Mouse (Mus musculus): Measurements from ENCODE around the gene Gzme.
A peak's percentile ranks its signal among the peaks of the same experiment; 100 is the strongest.
"Not testable (repeated sequence)": the region's sequence is repeated elsewhere in the genome, so short reads cannot be mapped to it uniquely, and the experiment has no call there.

Gzme gene

DNA sequence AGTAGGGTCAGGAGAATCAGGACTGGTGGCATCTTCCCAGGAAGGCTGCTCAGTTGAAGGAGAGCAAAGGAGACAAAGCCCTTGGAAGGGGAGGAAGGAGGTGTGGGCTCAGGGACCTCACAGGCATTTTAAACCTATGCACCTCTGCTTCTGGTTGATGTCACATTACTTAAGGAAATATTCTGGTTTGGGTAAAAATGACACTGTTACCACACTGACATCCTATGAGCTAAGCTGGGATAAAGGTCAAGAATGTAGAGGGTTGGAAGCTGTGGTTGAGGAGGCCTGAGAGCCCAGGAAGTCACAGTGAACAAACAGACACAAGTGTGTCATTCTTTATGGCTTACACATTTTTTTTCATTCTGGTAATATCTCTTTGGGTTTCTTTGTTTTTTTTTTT, at the start of gene Gzme:
TSS of gene Gzme (minus strand) at position 101 of the 400 bp plus-strand sequence.
- DNase-seq (ENCODE audit: low spot score): no peak

GRCm38 (mm10) chr14:56168009-56168408, 47.6 kb upstream of the Gzme start:
- no peak for DNase-seq (ENCODE audit: low spot score)

GRCm38 (mm10) chr14:56162109-56162508, 41.7 kb upstream of the Gzme start:
- no peak for DNase-seq (ENCODE audit: low spot score)

DNA sequence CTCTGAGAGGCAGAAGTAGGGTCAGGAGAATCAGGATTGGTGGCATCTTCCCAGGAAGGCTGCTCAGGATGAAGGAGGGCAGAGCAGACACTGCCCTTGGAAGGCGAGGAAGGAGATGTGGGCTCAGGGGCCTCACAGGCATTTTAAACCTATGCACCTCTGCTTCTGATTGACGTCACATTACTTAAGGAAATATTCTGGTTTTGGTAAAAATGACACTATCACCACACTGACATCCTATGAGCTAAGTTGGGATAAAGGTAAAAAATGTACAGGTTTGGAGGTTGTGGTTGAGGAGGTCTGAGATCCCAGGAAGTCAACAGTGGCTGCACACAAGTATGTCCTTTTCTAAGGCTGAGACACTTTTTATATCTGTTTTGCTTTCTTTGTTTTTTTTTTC, 39.1 kb upstream of the Gzme start, which contains the start of gene Gzmg:
TSS of gene Gzmg (minus strand) at position 101 of the 400 bp plus-strand sequence.
- DNase-seq (ENCODE audit: low spot score): not testable (repeated sequence)

DNA sequence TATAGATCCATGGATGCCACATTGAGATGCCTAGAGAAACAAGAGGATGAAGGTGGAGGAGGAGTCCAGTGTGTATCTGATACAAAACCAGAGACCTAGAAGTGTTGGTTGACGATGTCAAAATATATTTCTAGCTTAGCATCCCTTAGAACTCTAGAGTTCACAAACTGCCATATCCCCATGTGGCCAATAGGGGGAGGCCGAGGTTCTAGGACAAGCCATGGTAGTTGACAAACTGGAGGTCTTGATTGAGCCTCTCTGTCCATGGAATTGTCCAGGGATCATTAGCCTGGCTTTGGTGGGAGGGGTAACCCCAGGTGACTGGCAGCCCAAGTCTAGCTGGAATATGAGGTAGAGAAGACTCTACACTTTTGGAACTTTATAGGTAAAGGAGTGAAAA, 34.9 kb upstream of the Gzme start:
- DNase-seq (ENCODE audit: low spot score): no peak

- DNase-seq (ENCODE audit: low spot score): not testable (repeated sequence)
These were observed 13.2 kb upstream of the Gzme start for GRCm38 (mm10) chr14:56133675-56134074.

DNA sequence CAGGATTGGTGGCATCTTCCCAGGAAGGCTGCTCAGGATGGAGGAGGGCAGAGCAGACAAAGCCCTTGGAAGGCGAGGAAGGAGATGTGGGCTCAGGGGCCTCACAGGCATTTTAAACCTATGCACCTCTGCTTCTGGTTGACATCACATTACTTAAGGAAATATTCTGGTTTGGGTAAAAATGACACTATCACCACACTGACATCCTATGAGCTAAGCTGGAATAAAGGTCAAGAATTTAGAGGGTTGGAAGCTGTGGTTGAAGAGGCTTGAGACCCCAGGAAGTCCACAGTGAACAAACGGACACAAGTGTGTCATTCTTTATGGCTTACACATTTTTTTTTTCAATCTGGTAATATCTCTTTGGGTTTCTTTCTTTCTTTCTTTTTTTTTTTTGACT, 12.1 kb upstream of the Gzme start, which contains the start of gene Gzmd:
TSS of gene Gzmd (minus strand) at position 101 of the 400 bp plus-strand sequence.
- DNase-seq (ENCODE audit: low spot score): not testable (repeated sequence)

GRCm38 (mm10) chr14:56128341-56128740, 7.9 kb upstream of the Gzme start:
- peak; percentile 2 for DNase-seq (ENCODE audit: low spot score)

GRCm38 (mm10) chr14:56123516-56123915, 3.1 kb upstream of the Gzme start:
- no peak for DNase-seq (ENCODE audit: low spot score)

DNA sequence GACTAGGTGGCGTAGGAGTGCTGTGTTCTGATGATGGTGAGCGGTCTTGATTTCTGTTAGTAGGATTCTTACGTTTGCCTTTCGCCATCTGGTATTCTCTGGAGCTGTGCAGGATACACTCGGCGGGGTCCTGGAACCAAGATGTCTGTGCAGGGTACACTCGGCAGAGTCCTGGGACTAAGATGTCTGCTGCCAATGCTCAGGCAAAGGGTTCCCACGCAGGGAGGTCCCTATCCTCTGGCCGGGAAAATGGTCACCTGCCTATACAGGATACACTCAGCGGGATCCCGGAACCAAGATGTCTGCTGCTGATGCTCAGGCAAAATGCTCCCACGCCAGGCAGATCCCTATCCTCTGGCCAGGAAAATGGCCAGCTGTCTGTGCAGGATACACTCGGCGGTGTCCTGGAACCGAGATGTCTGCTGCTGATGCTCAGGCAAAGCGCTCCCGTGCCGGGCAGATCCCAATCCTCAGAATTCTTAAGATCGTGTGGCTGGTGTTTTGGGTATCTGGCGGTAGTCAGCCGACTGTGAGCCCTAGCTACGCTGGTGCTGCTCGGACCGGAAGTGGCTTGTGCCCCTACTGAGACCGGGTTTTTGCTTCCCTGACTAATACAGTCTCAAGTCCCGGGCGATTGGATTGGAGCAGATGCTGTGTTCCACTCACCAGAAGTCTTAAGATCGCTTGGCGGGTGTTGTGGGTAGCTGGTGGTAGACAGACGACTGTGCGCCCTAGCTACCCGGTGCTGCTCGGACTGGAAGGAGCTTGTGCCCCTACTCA, 4.7 kb downstream of the Gzme start:
- not testable (repeated sequence) for DNase-seq (ENCODE audit: low spot score)

DNA sequence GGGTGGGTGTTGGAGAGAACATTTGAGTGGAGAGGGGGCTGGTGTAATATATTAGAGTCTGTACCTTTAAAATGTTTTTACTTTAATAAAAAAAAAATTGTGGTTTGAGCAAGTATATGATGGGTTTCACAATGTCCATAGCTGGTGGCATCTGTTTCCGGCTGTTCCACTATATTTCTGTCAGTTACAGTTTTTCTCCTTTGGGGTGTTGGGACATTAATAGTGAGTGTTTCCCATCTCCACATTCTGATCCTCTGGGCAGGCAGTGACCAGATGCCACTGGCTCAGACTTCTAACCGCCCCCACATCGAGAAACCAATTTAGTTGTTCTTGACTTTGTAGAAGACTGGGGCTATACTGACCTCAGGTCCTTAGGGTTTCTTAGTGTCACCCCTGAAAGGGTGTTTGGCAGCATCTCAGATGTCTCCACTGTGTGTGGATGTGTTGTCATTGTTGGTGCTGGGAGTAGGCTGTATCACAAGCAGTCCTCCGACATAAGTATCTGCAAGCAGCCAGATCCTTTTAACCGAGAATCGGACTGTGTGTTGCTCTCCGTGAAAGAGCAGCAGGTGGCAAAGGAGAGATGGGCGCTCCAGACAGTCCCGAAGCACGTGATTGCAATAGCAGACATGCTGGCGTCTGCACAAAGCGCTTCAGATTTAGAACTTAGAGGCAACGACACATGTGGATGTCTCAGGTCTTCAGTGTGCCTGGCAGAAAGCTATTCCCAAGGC, 14.8 kb downstream of the Gzme start:
- no peak for DNase-seq (ENCODE audit: low spot score)

- DNase-seq (ENCODE audit: low spot score): no peak
These were observed 15.4 kb downstream of the Gzme start for GRCm38 (mm10) chr14:56105016-56105415.

GRCm38 (mm10) chr14:56103452-56103851, 17.0 kb downstream of the Gzme start:
- no peak for DNase-seq (ENCODE audit: low spot score)

DNA sequence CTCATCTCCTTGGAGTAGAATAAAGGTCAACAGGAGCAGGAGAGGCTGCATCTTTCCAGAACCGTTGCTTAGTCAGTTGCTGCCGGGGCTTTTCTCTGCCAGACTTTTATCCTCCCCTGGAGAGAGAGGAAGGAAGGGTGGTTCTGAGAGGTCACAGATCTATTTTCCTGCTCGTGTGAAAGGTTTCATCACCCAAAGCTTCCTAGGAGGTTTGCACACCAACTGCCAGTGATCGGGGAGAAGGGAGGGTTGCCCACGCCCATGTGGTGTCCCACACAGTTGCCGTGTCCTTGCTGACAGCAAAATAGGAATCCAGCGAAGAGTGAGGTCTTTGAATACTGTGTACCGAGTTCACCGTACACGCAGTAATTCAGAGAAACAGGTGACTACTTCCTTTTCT, 18.0 kb downstream of the Gzme start, which contains the start of gene Ctsg:
TSS of gene Ctsg (minus strand) at position 189 of the 400 bp plus-strand sequence.
- DNase-seq (ENCODE audit: low spot score): no peak

GRCm38 (mm10) chr14:56098940-56099339, 21.5 kb downstream of the Gzme start:
- peak; percentile 24 for DNase-seq (ENCODE audit: low spot score)

- no peak for DNase-seq (ENCODE audit: low spot score)
These were observed 22.8 kb downstream of the Gzme start for GRCm38 (mm10) chr14:56097597-56097996.

DNA sequence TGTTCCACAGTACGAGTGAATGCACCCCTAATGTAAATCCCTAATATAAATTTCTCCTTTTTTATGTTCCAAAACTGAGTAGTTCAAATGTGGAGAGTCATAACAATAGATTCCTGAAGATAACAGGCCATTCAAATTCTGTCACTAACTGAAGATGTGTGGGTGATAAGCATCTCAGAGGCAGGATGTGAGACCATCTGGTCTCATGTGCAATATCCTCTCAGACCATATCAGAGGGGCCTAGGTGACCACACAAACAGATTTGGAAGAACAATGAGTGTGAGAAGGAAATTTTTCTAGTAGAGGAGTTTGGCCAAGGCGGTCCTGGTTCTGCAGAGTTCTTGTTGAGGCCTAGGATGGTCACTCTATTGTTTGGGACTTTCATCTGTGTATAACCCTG, 27.1 kb downstream of the Gzme start:
- no peak for DNase-seq (ENCODE audit: low spot score)

DNA sequence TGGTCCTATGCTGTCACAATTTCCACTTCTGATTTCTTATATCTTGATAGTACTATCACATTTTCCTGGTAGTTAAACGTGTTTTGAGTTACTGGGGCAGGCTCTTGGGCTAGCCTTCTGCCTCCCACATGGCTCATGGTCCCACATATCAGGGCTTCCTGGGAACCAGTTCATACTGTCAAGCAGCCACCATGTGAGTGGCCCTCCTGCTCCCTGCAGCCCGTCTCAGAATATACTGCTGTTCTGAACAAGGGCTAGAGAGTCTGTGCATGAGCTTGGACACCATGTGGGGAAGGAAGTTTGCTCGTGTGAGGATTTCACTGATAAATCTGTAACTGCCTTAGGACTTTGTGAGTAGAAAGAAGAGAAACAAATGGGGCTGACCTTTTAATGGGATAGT, 33.7 kb downstream of the Gzme start:
- DNase-seq (ENCODE audit: low spot score): no peak

GRCm38 (mm10) chr14:56085167-56085566, 35.3 kb downstream of the Gzme start, which contains the start of gene Mcpt8:
Gene Mcpt8, minus strand, starts transcription at chr14:56085273.
- no peak for DNase-seq (ENCODE audit: low spot score)

DNA sequence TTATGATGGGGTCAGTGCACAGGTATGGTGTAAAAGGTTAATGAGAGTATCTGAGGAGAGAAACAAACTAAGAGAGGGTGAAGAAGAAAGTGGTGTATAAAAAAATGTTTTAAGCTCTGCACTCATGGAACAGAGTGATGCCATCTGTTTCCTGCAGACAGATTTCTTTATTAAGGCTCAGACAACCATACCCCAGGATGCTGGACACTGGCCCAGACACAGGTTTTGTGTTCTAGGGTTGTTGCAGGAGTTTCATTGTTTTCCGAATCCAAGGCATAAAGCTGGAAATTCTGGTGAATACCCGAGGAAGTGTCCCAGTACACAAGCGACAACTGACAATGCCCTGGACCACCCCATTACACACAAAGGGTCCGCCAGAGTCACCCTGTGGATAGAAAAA, 38.4 kb downstream of the Gzme start:
- DNase-seq (ENCODE audit: low spot score): no peak
